Mouse (Mus musculus) MEL (cell line): ENCODE measurements around the gene Ccl5. TPM values are rescaled to one million over a fixed set of nuclear protein-coding genes. Genes with fewer than 3 reads are reported as not detected.
"Not testable (repeated sequence)": the region's sequence is repeated elsewhere in the genome, so short reads cannot be mapped to it uniquely, and the experiment has no call there.

Experiments used
- DNase-seq: peaks from one replicate; pipeline ENCODE4 v3.0.0; 2011; ENCODE audit warnings: low read depth, low spot score
- H3K27ac ChIP-seq: 2 replicates; pipeline ENCODE4 v1.5.1; 2012; ENCODE audit warnings: low read depth, mild to moderate bottlenecking, control low read depth, low read length, moderate library complexity; ENCODE audit not compliant: control insufficient read depth
- H3K27me3 ChIP-seq, 2 experiments: fragments of 150-350 bp in 1 of 2; sonication (generic) in 1 of 2; 2 replicates each; pipeline ENCODE4 v1.6.1; 2012; ENCODE audit warnings: low read length in 2 of 2, mild to moderate bottlenecking in 2 of 2, improper control_type of control experiment in 1 of 2, moderate library complexity in 1 of 2; ENCODE audit not compliant: insufficient read depth in 2 of 2, control insufficient read depth in 1 of 2
- H3K36me3 ChIP-seq, 2 experiments: 2 replicates each; pipeline ENCODE4 v1.6.1; 2012 to 2014; ENCODE audit warnings: low read length in 2 of 2, improper control_type of control experiment in 1 of 2, inconsistent platforms in 1 of 2, mild to moderate bottlenecking in 1 of 2; ENCODE audit not compliant: insufficient read depth in 2 of 2, control insufficient read depth in 1 of 2
- H3K4me1 ChIP-seq, 2 experiments: fragments of 150-350 bp in 1 of 2; sonication (generic) in 1 of 2; 2 replicates each; pipeline ENCODE4 v1.6.1; 2012; ENCODE audit warnings: low read length in 2 of 2, improper control_type of control experiment in 1 of 2, mild to moderate bottlenecking in 1 of 2; ENCODE audit not compliant: insufficient read depth in 2 of 2, control insufficient read depth in 1 of 2
- H3K4me3 ChIP-seq, 2 experiments: fragments of 150-350 bp in 1 of 2; sonication (generic) in 1 of 2; 2 replicates each; pipeline ENCODE4 v1.5.1; 2012; ENCODE audit warnings: low read depth in 2 of 2, low read length in 2 of 2, mild to moderate bottlenecking in 2 of 2, moderate library complexity in 2 of 2, control low read depth in 1 of 2, improper control_type of control experiment in 1 of 2; ENCODE audit not compliant: control insufficient read depth in 1 of 2, insufficient read depth in 1 of 2
- H3K79me2 ChIP-seq: 2 replicates; pipeline ENCODE4 v1.6.1; 2012; ENCODE audit warnings: mild to moderate bottlenecking, low read length, moderate library complexity; ENCODE audit not compliant: control insufficient read depth, poor library complexity, insufficient read depth
- H3K9ac ChIP-seq: 2 replicates; pipeline ENCODE4 v1.6.1; 2012; ENCODE audit warnings: low read depth, mild to moderate bottlenecking, control low read depth, low read length, moderate library complexity; ENCODE audit not compliant: control insufficient read depth, poor library complexity, severe bottlenecking
- H3K9me3 ChIP-seq: fragments of 150-350 bp; sonication (generic); replicated peaks from 2 replicates; pipeline ENCODE4 v1.6.1; 2012; ENCODE audit warnings: mild to moderate bottlenecking, low read length, improper control_type of control experiment, moderate library complexity; ENCODE audit not compliant: insufficient read depth
- CHD1 ChIP-seq: IDR thresholded peaks from 2 replicates; pipeline ENCODE4 v1.6.1; 2012; ENCODE audit warnings: low read depth, mild to moderate bottlenecking, inconsistent platforms, low read length, improper control_type of control experiment
- CHD2 ChIP-seq: IDR thresholded peaks from 2 replicates; pipeline ENCODE4 v1.6.1; 2011; ENCODE audit warnings: low read length, improper control_type of control experiment
- E2F4 ChIP-seq: IDR thresholded peaks from 2 replicates; pipeline ENCODE4 v1.6.1; 2011; ENCODE audit warnings: low read depth, low read length, improper control_type of control experiment, borderline replicate concordance
- EP300 ChIP-seq, 2 experiments: IDR thresholded peaks; 2 replicates each; pipeline ENCODE4 v1.6.1; 2011; ENCODE audit warnings: improper control_type of control experiment in 2 of 2, low read length in 2 of 2, low read depth in 1 of 2, mild to moderate bottlenecking in 1 of 2
- ETS1 ChIP-seq: IDR thresholded peaks from 2 replicates; pipeline ENCODE4 v1.6.1; 2012; ENCODE audit warnings: low read depth, mild to moderate bottlenecking, inconsistent platforms, low read length, improper control_type of control experiment, moderate library complexity
- GABPA ChIP-seq: IDR thresholded peaks from 2 replicates; pipeline ENCODE4 v1.6.1; 2012; ENCODE audit warnings: low read depth, mild to moderate bottlenecking, inconsistent platforms, low read length, improper control_type of control experiment, moderate library complexity
- HCFC1 ChIP-seq: IDR thresholded peaks from 2 replicates; pipeline ENCODE4 v1.6.1; 2012; ENCODE audit warnings: low read depth, mild to moderate bottlenecking, inconsistent platforms, low read length, improper control_type of control experiment, moderate library complexity
- JUND ChIP-seq: IDR thresholded peaks from 2 replicates; pipeline ENCODE4 v1.6.1; 2011; ENCODE audit warnings: low read depth, mild to moderate bottlenecking, improper control_type of control experiment, low read length
- KAT2A ChIP-seq: conservative IDR thresholded peaks from 2 replicates; pipeline ENCODE4 v1.6.1; 2012; ENCODE audit warnings: low read depth, low read length, improper control_type of control experiment, inconsistent platforms
- MAZ ChIP-seq: IDR thresholded peaks from 2 replicates; pipeline ENCODE4 v1.6.1; 2012; ENCODE audit warnings: low read depth, mild to moderate bottlenecking, inconsistent platforms, low read length, improper control_type of control experiment
- MEF2A ChIP-seq: IDR thresholded peaks from 2 replicates; pipeline ENCODE4 v1.6.1; 2014; ENCODE audit warnings: low read depth, mild to moderate bottlenecking, inconsistent platforms, low read length, improper control_type of control experiment; ENCODE audit not compliant: poor library complexity, insufficient replicate concordance, severe bottlenecking; ENCODE audit errors: extremely low read depth
- MXI1 ChIP-seq: IDR thresholded peaks from 2 replicates; pipeline ENCODE4 v1.6.1; 2011; ENCODE audit warnings: mild to moderate bottlenecking, low read depth, low read length, improper control_type of control experiment
- MYB ChIP-seq: IDR thresholded peaks from 2 replicates; pipeline ENCODE4 v1.6.1; 2011; ENCODE audit warnings: mild to moderate bottlenecking, low read depth, low read length, improper control_type of control experiment
- MYC ChIP-seq: IDR thresholded peaks from 2 replicates; pipeline ENCODE4 v1.6.1; 2011; ENCODE audit warnings: low read depth, mild to moderate bottlenecking, low read length, improper control_type of control experiment, moderate library complexity
- NELFE ChIP-seq: IDR thresholded peaks from 2 replicates; pipeline ENCODE4 v1.6.1; 2011; ENCODE audit warnings: low read depth, low read length, improper control_type of control experiment
- NRF1 ChIP-seq: IDR thresholded peaks from 2 replicates; pipeline ENCODE4 v1.6.1; 2014; ENCODE audit warnings: low read depth, mild to moderate bottlenecking, inconsistent platforms, low read length, improper control_type of control experiment, moderate library complexity; ENCODE audit not compliant: poor library complexity, insufficient read depth, severe bottlenecking
- POLR2A ChIP-seq, 2 experiments: IDR thresholded peaks; 2 replicates each; pipeline ENCODE4 v1.6.1; 2011 to 2012; ENCODE audit warnings: low read length in 2 of 2, mild to moderate bottlenecking in 2 of 2, control low read depth in 1 of 2, improper control_type of control experiment in 1 of 2, low read depth in 1 of 2, moderate library complexity in 1 of 2; ENCODE audit not compliant: control insufficient read depth in 1 of 2, insufficient read depth in 1 of 2, poor library complexity in 1 of 2
- POLR2AphosphoS2 ChIP-seq: IDR thresholded peaks from 2 replicates; pipeline ENCODE4 v1.6.1; 2011; ENCODE audit warnings: low read length, improper control_type of control experiment
- POLR2AphosphoS5 ChIP-seq: IDR thresholded peaks from 2 replicates; pipeline ENCODE4 v1.6.1; 2012; ENCODE audit warnings: low read depth, borderline replicate concordance, mild to moderate bottlenecking, inconsistent platforms, low read length, moderate library complexity, mixed read lengths
- RAD21 ChIP-seq: IDR thresholded peaks from 2 replicates; pipeline ENCODE4 v1.6.1; 2011; ENCODE audit warnings: mild to moderate bottlenecking, low read depth, low read length, improper control_type of control experiment
- RCOR1 ChIP-seq: IDR thresholded peaks from 2 replicates; pipeline ENCODE4 v1.6.1; 2012; ENCODE audit warnings: low read depth, mild to moderate bottlenecking, inconsistent platforms, low read length, improper control_type of control experiment
- SIN3A ChIP-seq: IDR thresholded peaks from 2 replicates; pipeline ENCODE4 v1.6.1; 2012; ENCODE audit warnings: low read length, improper control_type of control experiment, inconsistent platforms
- SMC3 ChIP-seq: IDR thresholded peaks from 2 replicates; pipeline ENCODE4 v1.6.1; 2011; ENCODE audit warnings: low read depth, low read length, improper control_type of control experiment
- TAL1 ChIP-seq: IDR thresholded peaks from 2 replicates; pipeline ENCODE4 v1.6.1; 2012; ENCODE audit warnings: mild to moderate bottlenecking, inconsistent platforms, low read length, moderate library complexity, mixed read lengths
- UBTF ChIP-seq: IDR thresholded peaks from 2 replicates; pipeline ENCODE4 v1.6.1; 2012; ENCODE audit warnings: low read depth, mild to moderate bottlenecking, inconsistent platforms, low read length, improper control_type of control experiment, moderate library complexity, borderline replicate concordance; ENCODE audit not compliant: insufficient read depth
- USF1 ChIP-seq: IDR thresholded peaks from 2 replicates; pipeline ENCODE4 v1.6.1; 2014; ENCODE audit warnings: low read depth, mild to moderate bottlenecking, inconsistent platforms, low read length, improper control_type of control experiment, moderate library complexity
- USF2 ChIP-seq, 2 experiments: IDR thresholded peaks; 2 replicates each; pipeline ENCODE4 v1.6.1; 2011 to 2012; ENCODE audit warnings: improper control_type of control experiment in 2 of 2, low read length in 2 of 2, borderline replicate concordance in 1 of 2, inconsistent platforms in 1 of 2, low read depth in 1 of 2, mild to moderate bottlenecking in 1 of 2; ENCODE audit not compliant: insufficient read depth in 1 of 2
- ZKSCAN1 ChIP-seq: IDR thresholded peaks from 2 replicates; pipeline ENCODE4 v1.6.1; 2012; ENCODE audit warnings: low read depth, mild to moderate bottlenecking, inconsistent platforms, low read length, improper control_type of control experiment, moderate library complexity
- ZMIZ1 ChIP-seq: IDR thresholded peaks from 2 replicates; pipeline ENCODE4 v1.6.1; 2012; ENCODE audit warnings: low read depth, mild to moderate bottlenecking, inconsistent platforms, low read length, improper control_type of control experiment, moderate library complexity
- ZNF384 ChIP-seq: IDR thresholded peaks from 2 replicates; pipeline ENCODE4 v1.6.1; 2012; ENCODE audit warnings: low read depth, mild to moderate bottlenecking, inconsistent platforms, low read length, improper control_type of control experiment
- polyA plus RNA-seq, 2 experiments: library from polyadenylated mRNA; stranded (reverse) in 1 of 2; unstranded in 1 of 2; fragments of >175 nt in 1 of 2; fragments of >200 nt in 1 of 2; gene quantifications; 2 replicates each; pipeline versions ENCODE4 v1.2.1 to v1.2.4; 2012; ENCODE audit warnings: low replicate concordance in 2 of 2, low read depth in 1 of 2; ENCODE audit not compliant: insufficient read length in 2 of 2, insufficient read depth in 1 of 2, missing spikeins in 1 of 2
- total RNA-seq: library from RNA; depleted of rRNA; stranded (reverse); fragments of 300-350 nt; gene quantifications from 2 replicates; pipeline ENCODE4 v1.2.3, GENCODE M21; 2012

Ccl5 gene
- total and polyA plus RNA-seq, 3 experiments: 0.56 TPM; not detected in 2

- 0 out of 2 replicates have a peak, but pooled peaks have one; percentile 50 for TF ChIP-seq JUND
- Histone ChIP-seq H3K4me3 (peak overlapping the region; percentile 27 to 46; a peak in 2 of 4 replicates), H3K9ac (peak overlapping the region; percentile 50), H3K27ac (peak overlapping the region; percentile 88), H3K4me1 (peaks cover 8 to 18% of the 10 kb centered on the region in 2 experiments), H3K36me3 (peaks cover 0 to 14% of the 10 kb centered on the region in 2 experiments; a peak in 2 of 4 replicates)
- not testable (repeated sequence) for H3K79me2 ChIP-seq, H3K27me3 ChIP-seq, DNase-seq, H3K9me3 ChIP-seq
Measured at GRCm38 (mm10) chr11:83551037-83551436, 20.7 kb upstream of the Ccl5 start.

- Histone ChIP-seq H3K9me3 (no peaks in the 10 kb centered on the region), H3K4me1 (peaks cover 8 to 18% of the 10 kb centered on the region in 2 experiments), H3K27me3 (no peaks in the 10 kb centered on the region), H3K4me3 (peak overlapping the region; percentile 27 to 46), H3K36me3 (peaks cover 0 to 14% of the 10 kb centered on the region in 2 experiments; a peak in 2 of 4 replicates), H3K27ac (peak overlapping the region; percentile 88), H3K9ac (peak overlapping the region; percentile 50), H3K79me2 (no peaks in the 10 kb centered on the region)
- peak; percentile 82 for DNase-seq
- TF ChIP-seq UBTF (peak; percentile 88; the same call in 1 of the 2 replicates), HCFC1 (0 out of 2 replicates have a peak, but pooled peaks have one; percentile 50), ZKSCAN1 (no peak), RAD21 (no peak), RCOR1 (peak; percentile 82), MYC (no peak), ETS1 (peak; percentile 90), POLR2A (IDR thresholded peaks at IDR 0.05; ENCODE audit: control insufficient read depth in 1 of 2, insufficient read depth in 1 of 2, low read depth in 1 of 2, low read length in 2 of 2, poor library complexity in 1 of 2) (no peak), SIN3A (peak; percentile 62; the same call in 1 of the 2 replicates), CHD1 (no peak), EP300 (IDR thresholded peaks at IDR 0.05; ENCODE audit: low read depth in 1 of 2, low read length in 2 of 2) (peak; percentile 91 to 97), POLR2AphosphoS2 (no peak), POLR2AphosphoS5 (no peak), GABPA (no peak), ZNF384 (0 out of 2 replicates have a peak, but pooled peaks have one; percentile 8), NELFE (no peak), MXI1 (no peak), MYB (no peak), E2F4 (no peak), TAL1 (no peak; the same call in 1 of the 2 replicates), CHD2 (no peak; the same call in 1 of the 2 replicates), MAZ (peak; percentile 80; the same call in 1 of the 2 replicates), JUND (peak; percentile 93), NRF1 (no peak), KAT2A (no peak), MEF2A (no peak), USF2 (IDR thresholded peaks at IDR 0.05; ENCODE audit: borderline replicate concordance in 1 of 2, insufficient read depth in 1 of 2, low read depth in 1 of 2, low read length in 2 of 2) (no peak), SMC3 (no peak), ZMIZ1 (no peak), USF1 (no peak)
Measured at GRCm38 (mm10) chr11:83550186-83550632, 19.9 kb upstream of the Ccl5 start.
